Mouse (Mus musculus) C2C12 (cell line): ENCODE measurements around the gene Ehd2. TPM values are rescaled to one million over a fixed set of nuclear protein-coding genes. Genes with fewer than 3 reads are reported as not detected.

Source experiments
- H3K27me3 ChIP-seq: one replicate; pipeline ENCODE4 v1.6.1; 2011; ENCODE audit not compliant: control insufficient read depth, insufficient read depth, insufficient read length
- H3K36me3 ChIP-seq: one replicate; pipeline ENCODE4 v1.6.1; 2011; ENCODE audit not compliant: control insufficient read depth, insufficient read depth
- H3K4me3 ChIP-seq: one replicate; pipeline ENCODE4 v1.5.1; 2011; ENCODE audit warnings: mild to moderate bottlenecking, control low read depth; ENCODE audit not compliant: poor library complexity, insufficient read depth, severe bottlenecking
- H3K79me2 ChIP-seq: one replicate; pipeline ENCODE4 v1.6.1; 2011; ENCODE audit not compliant: control insufficient read depth, insufficient read depth
- H3K79me3 ChIP-seq: one replicate; pipeline ENCODE4 v1.6.1; 2011; ENCODE audit warnings: low read depth, control low read depth
- H3ac ChIP-seq: one replicate; pipeline ENCODE3; 2011; ENCODE audit warnings: low read depth; ENCODE audit not compliant: control insufficient read depth, insufficient read length
- CEBPB ChIP-seq: IDR thresholded peaks from one replicate; pipeline ENCODE4 v1.6.1; 2011; ENCODE audit warnings: low read depth, mild to moderate bottlenecking, control low read depth, moderate library complexity
- CTCF ChIP-seq: IDR thresholded peaks from one replicate; pipeline ENCODE4 v1.5.1; 2011; ENCODE audit not compliant: control insufficient read depth, insufficient read depth, insufficient read length
- FOSL1 ChIP-seq: IDR thresholded peaks from one replicate; pipeline ENCODE4 v1.8.0; 2011; ENCODE audit warnings: mild to moderate bottlenecking, low read length; ENCODE audit not compliant: poor library complexity, insufficient read depth, severe bottlenecking
- MAX ChIP-seq: IDR thresholded peaks from one replicate; pipeline ENCODE4 v1.6.1; 2011; ENCODE audit warnings: mild to moderate bottlenecking, control low read depth
- MYOD1 ChIP-seq: IDR thresholded peaks from one replicate; pipeline ENCODE4 v1.6.1; 2011; ENCODE audit warnings: low read depth; ENCODE audit not compliant: control insufficient read depth, insufficient read length
- MYOG ChIP-seq: IDR thresholded peaks from one replicate; pipeline ENCODE4 v1.6.1; 2011; ENCODE audit not compliant: control insufficient read depth, insufficient read length; ENCODE audit errors: extremely low read depth
- USF1 ChIP-seq: IDR thresholded peaks from one replicate; pipeline ENCODE4 v1.6.1; 2011; ENCODE audit warnings: low read depth, mild to moderate bottlenecking, control low read depth, moderate library complexity
- polyA plus RNA-seq: library from polyadenylated mRNA; unstranded; fragments of >200 nt; fragmentation: generic; extraction: Trizol; gene quantifications from one replicate; pipeline ENCODE4 v1.2.1, GENCODE M21; 2012; ENCODE audit warnings: missing spikeins

Ehd2 gene
- polyA plus RNA-seq, 1 experiment, result 98.7 TPM

DNA sequence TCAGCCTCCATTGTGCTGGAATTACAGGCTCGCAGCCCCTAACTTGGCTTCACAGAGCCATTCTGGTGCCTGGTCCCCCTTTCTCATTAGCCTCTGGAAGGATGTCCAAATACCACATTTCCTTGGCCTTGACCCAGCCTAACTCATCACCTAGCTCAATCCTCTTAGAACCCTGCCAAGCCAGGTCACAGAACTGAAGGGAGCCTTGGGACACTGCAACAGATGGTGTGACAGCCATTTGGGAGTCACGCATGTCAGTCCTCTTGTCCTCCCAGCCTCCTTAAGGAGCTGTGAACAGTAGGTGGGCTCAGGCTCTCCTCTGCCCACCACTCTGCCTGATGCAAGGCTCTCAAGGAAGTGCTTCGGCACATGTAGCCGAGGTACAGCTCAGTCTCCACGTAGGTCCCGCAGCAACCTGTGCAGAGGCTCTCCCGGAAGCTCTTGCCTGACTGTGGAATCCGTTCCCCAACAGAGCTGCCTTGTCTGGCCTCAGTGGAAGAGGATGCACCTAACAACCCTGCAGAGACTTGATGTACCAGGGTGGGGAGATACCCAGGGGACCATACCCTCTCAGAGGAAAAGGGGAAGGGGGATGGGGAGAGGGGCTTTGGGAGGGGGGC, 59.3 kb downstream of the Ehd2 start:
- H3K27me3 ChIP-seq, result peaks cover 22% of the 10 kb centered on the region
- no peak overlapping the region for H3ac ChIP-seq
- no peak overlapping the region for H3K4me3 ChIP-seq
- TF ChIP-seq MYOD1 (no peak), USF1 (no peak), CEBPB (no peak), MYOG (no peak), FOSL1 (no peak), MAX (no peak), CTCF (no peak)
- no peaks in the 10 kb centered on the region for H3K79me2 ChIP-seq
- no peaks in the 10 kb centered on the region for H3K36me3 ChIP-seq
- no peaks in the 10 kb centered on the region for H3K79me3 ChIP-seq

DNA sequence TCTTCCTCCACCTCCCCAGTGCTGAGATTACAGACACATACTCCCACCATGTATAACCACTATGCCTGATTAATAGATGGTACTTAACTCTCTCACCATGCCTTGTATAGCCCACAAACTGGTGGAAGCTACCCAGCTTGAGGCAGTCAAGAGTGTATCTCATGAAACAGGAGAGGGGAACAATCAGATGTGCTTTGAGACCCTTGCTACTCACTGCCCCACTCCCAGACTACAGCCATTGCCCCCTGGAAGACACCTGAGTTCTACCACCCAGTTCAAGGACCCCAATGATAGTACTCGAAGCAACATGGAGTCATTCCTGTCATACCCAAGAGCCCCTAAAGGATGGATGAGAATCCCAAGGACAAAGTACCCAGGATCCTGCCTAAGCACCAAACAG, 60.8 kb downstream of the Ehd2 start:
- Histone ChIP-seq H3K79me2 (no peaks in the 10 kb centered on the region), H3ac (no peak overlapping the region), H3K79me3 (no peaks in the 10 kb centered on the region), H3K27me3 (peaks cover 26% of the 10 kb centered on the region), H3K4me3 (no peak overlapping the region), H3K36me3 (no peaks in the 10 kb centered on the region)
- no peak for TF ChIP-seq MYOD1
- no peak for TF ChIP-seq FOSL1
- TF ChIP-seq CTCF, result no peak
- TF ChIP-seq USF1, result no peak
- no peak for TF ChIP-seq MYOG
- no peak for TF ChIP-seq CEBPB
- TF ChIP-seq MAX, result no peak

- Histone ChIP-seq H3K79me3 (no peaks in the 10 kb centered on the region), H3K36me3 (no peaks in the 10 kb centered on the region), H3K79me2 (no peaks in the 10 kb centered on the region), H3ac (no peak overlapping the region), H3K27me3 (peaks cover 26% of the 10 kb centered on the region), H3K4me3 (no peak overlapping the region)
- TF ChIP-seq CEBPB (no peak), MAX (no peak), MYOG (no peak), CTCF (no peak), USF1 (no peak), FOSL1 (no peak), MYOD1 (no peak)
Observed at GRCm38 (mm10) chr7:15905861-15906260, 61.5 kb downstream of the Ehd2 start.

DNA sequence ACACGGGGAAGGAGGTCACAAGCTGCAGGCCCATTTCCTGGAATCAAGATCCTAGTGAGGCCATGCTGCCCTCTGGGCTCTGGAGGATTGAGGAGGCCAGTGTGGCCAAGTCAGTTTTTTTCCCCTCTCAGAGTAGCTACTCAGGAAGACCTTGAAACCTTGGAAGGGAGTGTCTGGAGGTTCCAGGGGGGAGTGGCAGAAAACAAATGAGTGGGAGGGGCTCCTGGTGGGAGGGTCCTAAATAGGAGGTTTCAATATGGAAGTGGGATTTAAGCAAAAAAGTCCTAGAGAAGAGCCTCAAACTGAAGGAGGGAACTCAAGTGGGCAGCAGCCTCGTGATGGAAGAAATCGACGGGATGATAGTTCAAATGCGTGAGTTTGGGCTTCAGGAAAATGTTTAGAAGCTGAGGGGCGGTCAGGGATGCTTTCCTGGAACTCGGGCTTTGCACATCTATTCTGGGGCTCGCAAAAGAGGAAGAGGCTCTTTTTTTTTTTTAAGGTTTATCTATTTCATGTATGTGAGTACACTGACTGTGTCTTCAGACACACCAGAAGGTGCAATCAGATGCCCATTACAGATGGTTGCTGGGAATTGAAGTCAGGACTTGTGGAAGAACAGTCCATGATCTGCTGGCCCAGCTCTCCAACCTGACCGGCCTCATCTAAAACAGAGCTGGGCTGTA, 65.9 kb downstream of the Ehd2 start:
- H3K36me3 ChIP-seq, result no peaks in the 10 kb centered on the region
- no peak overlapping the region for H3K4me3 ChIP-seq
- TF ChIP-seq USF1, result no peak
- no peak for TF ChIP-seq FOSL1
- no peak for TF ChIP-seq CEBPB
- TF ChIP-seq MYOD1, result no peak
- no peak for TF ChIP-seq MAX
- TF ChIP-seq CTCF, result no peak
- no peak for TF ChIP-seq MYOG

More for the DNA sequence above, 65.9 kb downstream of the Ehd2 start:
- Histone ChIP-seq H3K79me2 (no peaks in the 10 kb centered on the region), H3K27me3 (peaks cover 19% of the 10 kb centered on the region), H3K79me3 (no peaks in the 10 kb centered on the region), H3ac (no peak overlapping the region)

Other genes starting within 250 kb of the Ehd2 start
- gene Obox5, start 217.4 kb downstream of the Ehd2 start, polyA plus RNA-seq, result not detected
- gene Obox6, start 127.9 kb downstream of the Ehd2 start, polyA plus RNA-seq, result not detected
- gene Crx, start 87.6 kb downstream of the Ehd2 start, polyA plus RNA-seq, result not detected
- gene Crxos, start 85.0 kb downstream of the Ehd2 start, polyA plus RNA-seq, result not detected
- 423 TPM for gene Selenow, start 45.2 kb downstream of the Ehd2 start, polyA plus RNA-seq
- gene Nop53, start 21.5 kb downstream of the Ehd2 start, polyA plus RNA-seq, result 228 TPM
- gene Bicra, start 80.4 kb upstream of the Ehd2 start, polyA plus RNA-seq, result 4.3 TPM
- not detected for gene Zfp541, start 94.2 kb upstream of the Ehd2 start, polyA plus RNA-seq
- gene Napa, start 130.9 kb upstream of the Ehd2 start, polyA plus RNA-seq, result 138 TPM
- gene Kptn, start 152.3 kb upstream of the Ehd2 start, polyA plus RNA-seq, result 13.1 TPM
- 0.02 TPM for gene Slc8a2, start 162.3 kb upstream of the Ehd2 start, polyA plus RNA-seq
- gene Meis3, start 207.5 kb upstream of the Ehd2 start, polyA plus RNA-seq, result 4.5 TPM